Mouse (Mus musculus): ENCODE measurements at regions not wholly inside any gene's neighbourhood (a gene's known extent, or its start where the extent isn't known, plus 50 kb on each side); places are given as distances from the start of the nearest gene placed in this dataset.

DNA sequence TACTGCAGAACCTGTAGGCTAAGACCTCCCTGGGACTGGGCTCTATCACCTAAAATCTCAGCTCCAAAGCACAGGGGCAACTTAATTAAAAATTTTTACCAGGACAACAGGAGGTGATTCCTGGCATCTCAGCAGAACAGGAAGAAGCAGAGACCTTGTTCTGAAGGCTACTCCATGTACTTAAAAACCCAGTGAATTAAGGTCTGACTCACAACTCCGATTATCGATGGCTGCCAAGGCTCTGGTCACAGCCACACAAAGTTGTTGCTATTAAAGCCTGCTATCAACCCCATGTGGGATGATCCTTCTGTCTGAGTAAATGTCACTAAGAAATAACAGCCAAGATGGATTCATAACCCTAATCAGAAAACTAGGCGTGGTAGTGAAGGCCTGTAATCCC lies 202.3 kb upstream of the Camk1g start:
- no peak for DNase-seq (ENCODE audit: low read depth, low spot score)
- 76% methylated on average over 3 of the region's 3 CpGs for WGBS

DNA sequence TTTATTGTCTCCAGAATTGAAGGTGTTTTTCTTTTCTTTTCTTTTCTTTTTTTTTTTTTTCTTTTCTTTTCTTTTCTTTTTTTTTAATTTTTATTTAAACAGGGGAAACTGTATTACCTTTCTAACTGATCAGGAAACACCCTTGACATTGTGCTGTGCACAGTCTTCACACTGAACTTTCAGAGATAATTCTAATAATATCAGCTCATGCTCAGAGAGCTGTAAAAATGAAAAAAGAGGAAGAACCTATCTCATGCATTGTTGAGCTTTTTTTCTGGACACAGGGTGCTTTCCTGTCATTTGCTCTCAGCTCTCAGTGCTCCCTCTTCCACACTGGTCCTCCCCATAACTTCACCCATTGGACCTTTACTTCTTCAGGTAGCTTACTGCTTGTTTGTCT lies 201.0 kb upstream of the Camk1g start:
- DNase-seq (ENCODE audit: low read depth, low spot score), result no peak

DNA sequence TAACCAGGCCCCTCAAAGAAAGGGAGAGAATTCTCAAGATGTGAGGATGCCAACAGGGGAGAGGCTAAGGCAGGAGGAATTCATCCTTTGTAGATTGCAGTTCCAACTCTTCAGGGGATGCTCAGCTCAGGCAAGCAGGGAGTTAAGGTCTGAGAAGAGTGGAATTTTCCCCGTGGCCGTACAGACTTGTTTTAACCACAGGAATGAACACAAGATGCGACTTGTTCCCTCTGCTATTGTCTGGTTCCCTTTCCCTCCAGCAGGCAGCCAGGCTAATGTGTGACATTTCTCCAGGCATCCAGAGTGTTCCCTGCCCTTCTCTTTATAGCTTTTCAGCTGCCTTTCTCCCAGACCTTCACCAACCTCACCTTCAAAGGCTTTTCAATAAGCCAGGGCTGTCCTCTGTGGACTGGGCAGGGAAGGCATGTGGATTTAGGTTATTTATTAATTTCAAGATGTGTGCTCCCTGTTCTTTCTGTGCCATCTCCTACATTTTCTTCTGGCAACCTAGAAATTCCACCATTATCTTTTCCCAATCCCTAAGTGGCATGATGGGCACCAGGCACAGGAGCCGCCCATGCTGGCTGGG lies 198.6 kb upstream of the Camk1g start:
- whole genome bisulfite sequencing, result 51% methylated on average over 4 of the region's 4 CpGs
- DNase-seq (ENCODE audit: low read depth, low spot score), result no peak

DNA sequence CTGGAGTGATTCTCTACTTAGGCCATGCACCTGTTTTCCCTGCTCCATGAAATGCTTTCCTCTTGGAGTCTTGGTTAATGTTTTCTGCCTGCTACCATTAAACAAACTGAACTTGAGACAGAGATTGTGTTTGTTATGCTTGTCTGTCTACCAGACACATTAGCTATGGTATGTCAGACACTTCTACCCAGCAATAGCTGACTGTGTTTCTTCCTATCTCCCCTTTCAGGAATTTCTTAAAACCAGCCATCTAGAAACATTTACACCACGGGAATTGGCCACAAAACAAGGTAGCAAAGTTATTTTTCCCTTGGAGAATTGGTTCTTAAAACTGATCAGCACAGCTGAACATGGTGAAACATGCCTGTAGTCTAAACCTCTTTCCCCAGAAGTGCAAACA lies 197.1 kb upstream of the Camk1g start:
- no peak for DNase-seq (ENCODE audit: low read depth, low spot score)

DNA sequence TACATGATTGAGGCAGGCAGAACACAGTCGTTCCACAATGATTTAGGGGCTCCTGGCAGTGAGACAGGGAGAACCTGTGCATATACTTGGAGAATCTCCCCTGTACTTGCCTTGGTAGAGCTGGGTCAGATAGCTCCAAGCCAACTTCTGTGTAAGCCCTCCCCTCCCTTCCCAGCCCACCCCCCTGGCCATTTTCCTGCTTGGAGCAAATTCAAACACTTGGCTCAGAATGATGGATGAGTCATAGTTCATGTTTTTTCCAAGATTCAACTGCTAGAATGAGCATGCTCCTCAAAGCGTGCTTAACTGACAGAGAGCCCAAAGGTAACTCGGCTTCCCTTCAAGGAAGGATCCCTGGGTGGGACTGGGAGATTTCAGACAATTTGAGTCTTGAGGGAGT lies 194.1 kb upstream of the Camk1g start:
- WGBS, result 56% methylated on average over 3 of the region's 3 CpGs
- no peak for DNase-seq (ENCODE audit: low read depth, low spot score)

More for the DNA sequence above, 197.1 kb upstream of the Camk1g start:
- 33% methylated on average over 1 of the region's 1 CpGs for WGBS

DNA sequence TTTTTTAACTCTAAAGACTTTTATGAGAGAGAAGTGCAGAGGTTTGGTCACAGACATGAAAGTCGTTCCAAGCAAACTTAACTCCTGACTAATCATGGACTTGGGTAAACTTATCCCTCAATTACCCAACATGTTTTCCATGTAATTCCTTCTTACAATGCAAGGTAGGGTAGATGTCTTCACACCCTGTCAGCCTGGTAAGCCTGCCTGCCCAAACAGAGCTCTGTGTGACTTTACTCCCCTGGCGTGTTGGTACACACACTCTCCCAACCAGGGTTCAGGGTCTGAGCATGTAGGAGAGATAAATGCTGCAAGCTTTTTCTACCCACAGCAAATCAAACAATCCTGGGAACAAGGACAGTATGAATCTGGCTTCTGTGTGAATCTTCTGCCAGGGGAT lies 192.1 kb upstream of the Camk1g start:
- DNase-seq (ENCODE audit: low read depth, low spot score), result no peak
- 72% methylated on average over 2 of the region's 2 CpGs for WGBS

DNA sequence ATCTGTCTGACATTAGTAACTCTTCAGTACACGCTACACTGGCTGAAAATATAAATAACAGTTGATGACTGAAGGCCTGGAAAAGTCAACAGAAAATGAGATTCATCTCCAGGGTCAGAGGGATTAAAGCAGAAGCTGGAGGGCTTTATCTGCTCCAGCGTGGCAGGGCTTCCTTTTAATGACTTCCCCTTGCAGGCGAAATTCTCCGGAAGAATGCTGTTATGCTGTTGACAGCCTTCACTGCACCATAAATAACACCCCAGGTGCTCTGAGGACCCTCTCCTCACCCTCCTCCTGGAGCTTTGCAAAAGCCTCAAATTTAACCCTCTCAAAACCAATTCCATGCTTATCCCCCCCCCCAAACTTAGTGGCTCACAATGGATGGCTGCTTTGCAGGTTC lies 188.0 kb upstream of the Camk1g start:
- no peak for DNase-seq (ENCODE audit: low read depth, low spot score)
- 44% methylated on average over 4 of the region's 4 CpGs for WGBS

DNA sequence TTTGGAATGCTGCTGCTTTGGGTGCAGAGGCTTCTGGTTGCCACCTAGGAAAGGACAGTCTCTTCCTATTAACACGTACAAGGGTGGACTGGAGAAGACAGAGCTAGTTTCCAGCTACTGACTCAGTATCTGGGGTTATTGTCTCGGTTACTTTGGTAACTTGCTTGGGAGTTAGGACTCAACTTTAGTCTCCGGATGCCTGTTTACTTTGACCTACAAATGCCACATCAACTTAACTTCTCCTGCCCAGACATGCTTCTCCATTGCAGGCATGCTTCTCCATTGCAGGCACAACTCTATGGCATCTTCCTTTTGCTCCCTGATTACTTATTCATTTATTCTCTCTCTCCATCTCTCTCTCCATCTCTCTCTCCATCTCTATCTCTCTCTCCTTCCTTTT lies 184.6 kb upstream of the Camk1g start:
- DNase-seq (ENCODE audit: low read depth, low spot score), result no peak
- WGBS, result 68% methylated on average over 3 of the region's 3 CpGs

DNA sequence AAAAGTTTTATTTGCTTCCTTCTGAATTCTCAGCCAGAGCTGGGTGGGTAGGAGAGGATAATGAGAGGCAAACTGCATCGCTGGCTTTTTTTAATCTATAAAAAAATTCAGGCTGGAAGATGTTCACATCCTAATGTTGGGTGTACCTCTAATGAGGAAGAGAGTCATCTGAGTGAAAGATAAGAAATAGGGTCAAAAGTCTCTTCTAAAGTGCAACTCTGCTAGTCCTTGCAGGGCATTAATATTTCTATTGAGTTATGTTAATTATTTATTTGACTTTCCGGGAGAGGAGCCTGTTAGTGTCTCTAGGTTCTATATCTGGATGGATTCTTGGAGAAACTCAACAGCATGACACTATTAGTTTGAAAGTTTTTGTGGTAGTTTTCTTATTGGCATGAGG lies 182.2 kb upstream of the Camk1g start:
- WGBS, result 37% methylated on average over 2 of the region's 2 CpGs
- DNase-seq (ENCODE audit: low read depth, low spot score), result no peak

DNA sequence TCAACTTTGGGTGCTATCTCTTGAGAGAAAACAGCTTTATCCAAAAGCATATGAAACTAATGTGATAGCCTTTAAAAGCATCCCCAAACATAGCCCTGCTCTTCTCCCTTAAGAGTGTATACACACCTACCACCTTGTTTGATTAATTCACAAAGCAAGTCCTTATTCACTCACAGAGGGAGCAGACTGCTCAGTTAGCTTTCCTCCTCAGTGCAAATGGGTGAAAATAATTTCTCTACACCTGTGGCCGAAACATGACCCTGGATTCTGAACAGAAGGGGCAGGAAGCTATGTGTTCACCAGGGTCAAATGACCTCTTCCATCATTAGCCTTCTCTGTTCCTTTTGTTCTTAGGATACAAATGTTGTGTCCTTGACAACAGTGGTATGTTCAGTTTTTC lies 181.2 kb upstream of the Camk1g start:
- DNase-seq (ENCODE audit: low read depth, low spot score), result no peak
- WGBS, result 87% methylated on average over 1 of the region's 1 CpGs

DNA sequence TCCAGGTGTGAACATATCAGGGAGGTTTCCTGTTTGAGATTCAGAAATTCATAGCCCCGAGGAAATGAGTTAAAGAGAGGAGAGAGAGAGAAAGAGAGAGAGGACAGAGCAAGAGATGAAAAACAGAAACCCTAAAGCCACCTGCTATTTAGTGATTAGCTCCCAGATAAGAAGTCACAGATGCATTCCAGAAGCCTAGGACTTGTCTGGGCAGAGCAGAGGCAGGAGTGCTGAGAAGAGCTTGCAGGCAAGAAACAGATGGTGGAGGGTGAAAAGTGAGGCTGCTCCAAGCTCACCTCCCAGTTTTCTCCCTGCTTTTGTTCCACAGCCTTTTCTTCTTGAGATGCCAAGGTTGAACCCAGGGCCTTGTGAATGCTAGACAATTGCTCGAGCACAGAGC lies 180.7 kb upstream of the Camk1g start:
- no peak for DNase-seq (ENCODE audit: low read depth, low spot score)
- 35% methylated on average over 2 of the region's 2 CpGs for WGBS

DNA sequence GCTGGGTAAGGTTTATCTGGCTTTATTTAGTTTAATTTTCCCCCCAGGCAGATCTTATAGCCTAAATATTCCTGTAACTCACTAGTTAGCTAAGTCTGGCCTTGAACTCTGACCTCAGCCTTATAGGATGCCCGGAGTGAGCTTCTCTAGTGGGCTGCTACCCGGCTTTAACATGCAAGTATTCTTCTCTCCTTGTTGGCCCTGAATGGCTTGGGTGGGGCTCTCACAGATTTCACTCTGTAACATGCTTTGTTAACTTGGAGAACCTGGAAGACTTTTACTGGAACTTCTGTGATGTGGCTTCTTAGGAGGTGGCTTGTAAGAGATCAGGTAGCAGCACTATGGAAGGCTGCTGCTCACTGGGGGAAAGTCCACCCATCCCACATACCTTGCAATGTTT lies 177.3 kb upstream of the Camk1g start:
- no peak for DNase-seq (ENCODE audit: low read depth, low spot score)
- WGBS, result 41% methylated on average over 2 of the region's 2 CpGs

DNA sequence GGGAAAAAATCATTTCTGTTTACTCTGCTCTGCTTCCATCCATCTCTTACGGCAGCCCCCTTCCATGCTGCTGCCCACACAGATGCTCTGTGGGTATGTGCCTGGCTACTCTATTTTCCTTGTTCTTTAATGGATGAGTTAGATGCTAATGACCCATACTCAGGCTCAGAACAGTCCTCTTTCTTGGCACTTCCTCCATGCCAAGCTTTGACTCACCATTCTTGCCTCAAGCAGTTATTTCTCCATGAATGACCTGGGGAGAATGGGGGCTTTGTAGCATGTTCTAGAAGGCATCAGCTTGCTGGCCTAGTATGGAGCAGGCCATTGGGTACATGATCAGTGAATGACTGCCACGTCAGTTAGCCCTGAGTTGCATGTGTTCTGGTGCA lies 175.9 kb upstream of the Camk1g start:
- 95% methylated on average over 2 of the region's 2 CpGs for WGBS

DNA sequence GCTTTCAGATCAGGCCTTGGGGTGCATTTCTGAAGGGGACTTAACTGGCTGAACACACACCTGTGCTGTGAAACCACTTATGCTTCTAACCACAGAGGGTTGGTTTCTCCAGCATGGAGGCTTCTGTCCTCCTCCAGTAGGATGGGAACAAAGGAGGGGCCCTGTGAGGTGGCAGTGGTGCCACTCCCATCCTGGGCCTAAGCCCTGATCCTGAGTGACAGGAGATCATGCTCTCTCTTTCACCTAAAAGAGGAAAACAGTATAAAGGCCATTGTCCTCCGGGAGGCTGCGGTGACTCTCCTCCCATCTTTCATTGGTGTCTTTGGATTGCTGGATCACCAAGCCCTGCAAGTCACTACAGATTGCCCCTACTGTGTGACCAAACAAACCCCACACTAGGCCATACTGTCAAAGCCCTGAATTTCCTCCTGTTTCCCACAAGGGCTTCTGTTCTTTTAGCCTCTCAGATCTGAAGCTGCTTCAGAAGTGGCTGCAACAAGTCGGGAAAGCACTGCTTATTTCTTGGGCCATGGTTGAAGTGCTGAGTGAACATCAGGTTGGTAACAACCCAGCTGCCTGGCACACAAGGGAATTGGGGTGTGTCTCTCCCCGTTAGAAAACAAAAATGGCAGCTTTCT lies 175.4 kb upstream of the Camk1g start:
- WGBS, result 74% methylated on average over 4 of the region's 4 CpGs

More for the DNA sequence above, 175.9 kb upstream of the Camk1g start:
- no peak for DNase-seq (ENCODE audit: low read depth, low spot score)

DNA sequence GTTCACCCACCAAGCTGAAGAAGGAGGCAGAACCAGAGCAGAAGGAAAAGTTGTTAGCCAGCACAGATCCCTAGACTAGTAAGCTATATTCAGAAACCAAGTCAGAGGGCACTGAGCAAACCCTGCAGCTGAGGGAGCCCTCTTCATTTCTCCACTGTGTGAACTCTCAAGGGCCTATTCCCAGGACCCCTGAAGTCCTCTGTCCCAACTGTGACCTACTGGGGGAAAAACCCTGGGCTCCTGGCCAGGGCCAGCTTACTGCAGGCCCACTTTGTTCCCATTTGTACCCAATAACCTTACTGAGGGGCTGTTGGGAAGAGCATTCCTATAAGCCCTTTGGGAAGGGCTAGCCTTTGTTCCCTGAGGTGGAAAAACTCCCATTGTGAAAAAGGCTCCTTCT lies 174.7 kb upstream of the Camk1g start:
- DNase-seq (ENCODE audit: low read depth, low spot score), result no peak

More for the DNA sequence above, 175.4 kb upstream of the Camk1g start:
- no peak for DNase-seq (ENCODE audit: low read depth, low spot score)

DNA sequence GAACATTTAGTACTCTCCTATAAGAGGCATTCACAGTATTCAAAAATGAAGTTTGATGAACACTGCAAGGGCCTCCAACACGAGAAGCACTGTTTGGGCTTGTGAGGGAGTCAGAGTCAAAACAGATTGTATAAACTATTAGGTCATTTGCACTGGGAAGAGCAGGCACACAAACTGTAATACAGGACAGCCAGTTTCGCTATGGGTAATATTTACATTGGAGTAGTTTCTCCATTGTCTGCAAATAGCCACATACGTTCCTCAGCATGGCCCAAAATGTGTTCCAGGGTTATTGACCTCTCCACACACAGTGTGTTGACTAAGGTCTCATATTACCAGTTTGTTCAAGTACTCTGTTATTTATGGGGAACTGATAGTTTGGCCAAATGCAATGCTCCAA lies 173.7 kb upstream of the Camk1g start:
- DNase-seq (ENCODE audit: low read depth, low spot score), result no peak

DNA sequence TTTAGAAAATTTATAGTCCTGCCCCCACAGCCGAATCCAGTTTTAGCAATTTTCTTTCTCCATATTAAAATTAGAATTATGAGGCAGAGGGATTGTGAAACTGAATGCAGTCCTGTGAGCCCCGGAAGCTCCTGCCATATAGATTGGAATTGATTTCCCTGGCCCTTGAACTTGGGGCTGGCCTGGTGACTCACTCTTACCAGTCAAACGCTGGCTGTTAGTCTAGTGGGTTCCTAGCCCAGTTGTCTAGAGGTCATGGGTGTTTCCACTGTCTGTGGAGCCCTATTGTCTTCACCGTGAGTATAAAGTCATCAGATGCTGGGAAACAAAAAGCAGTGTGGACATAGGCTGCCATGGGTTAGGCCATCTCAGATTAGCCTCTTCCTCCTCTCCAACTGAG lies 173.2 kb upstream of the Camk1g start:
- WGBS, result 49% methylated on average over 4 of the region's 4 CpGs

More for the DNA sequence above, 173.7 kb upstream of the Camk1g start:
- 29% methylated on average over 3 of the region's 3 CpGs for WGBS

DNA sequence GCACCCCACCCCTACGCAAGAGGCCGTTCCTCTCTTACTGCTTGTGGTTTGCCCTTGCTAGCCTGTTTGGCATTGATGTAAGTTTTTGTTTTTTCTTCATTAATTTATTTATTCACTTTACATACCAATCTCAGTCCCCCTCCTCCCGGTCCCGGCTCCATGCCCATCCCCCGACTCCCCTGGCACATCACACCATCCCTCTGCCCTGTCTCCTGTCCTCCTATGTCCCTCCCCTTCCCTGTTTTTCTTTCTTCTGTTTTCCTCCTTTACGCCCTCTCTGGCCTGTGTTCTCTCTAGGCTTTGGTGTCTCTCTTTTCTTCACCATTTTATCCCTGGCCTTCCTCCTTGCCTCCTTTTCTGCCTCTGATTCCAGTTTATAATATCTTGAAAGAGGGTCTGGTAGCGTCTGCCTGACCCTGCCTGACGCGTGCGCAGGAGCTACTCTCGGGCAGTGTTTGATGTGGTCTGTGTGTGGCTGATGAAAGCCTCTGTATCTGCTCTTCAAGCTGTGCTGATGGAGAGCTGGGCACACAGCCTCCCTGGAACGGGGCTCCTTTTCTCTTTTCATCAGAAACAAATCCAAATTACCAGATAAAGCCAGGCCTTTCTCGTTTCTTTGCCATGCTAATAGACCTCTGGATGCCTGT lies 172.0 kb upstream of the Camk1g start:
- DNase-seq (ENCODE audit: low read depth, low spot score), result no peak
- 64% methylated on average over 13 of the region's 13 CpGs for WGBS

More for the DNA sequence above, 173.2 kb upstream of the Camk1g start:
- DNase-seq (ENCODE audit: low read depth, low spot score), result no peak

DNA sequence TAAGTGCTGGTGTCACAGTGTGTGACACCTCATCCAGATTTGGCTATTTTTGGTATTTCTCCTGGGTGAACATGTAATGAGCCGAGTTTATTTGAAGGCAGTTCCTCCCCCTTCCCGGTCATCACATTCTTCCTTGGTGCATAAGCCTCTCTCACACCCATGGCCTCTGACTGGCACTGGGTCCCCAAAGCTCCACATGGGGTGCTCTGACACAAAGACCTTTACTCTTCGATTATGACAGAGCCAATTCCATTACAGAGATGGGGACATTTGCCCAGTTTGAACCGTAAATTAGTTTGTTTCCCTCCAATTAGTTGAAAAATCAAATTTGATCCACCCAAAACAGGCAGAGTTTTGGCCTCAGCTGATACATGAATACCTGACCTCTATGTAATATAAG lies 171.2 kb upstream of the Camk1g start:
- DNase-seq (ENCODE audit: low read depth, low spot score), result no peak
- WGBS, result 76% methylated on average over 4 of the region's 4 CpGs

DNA sequence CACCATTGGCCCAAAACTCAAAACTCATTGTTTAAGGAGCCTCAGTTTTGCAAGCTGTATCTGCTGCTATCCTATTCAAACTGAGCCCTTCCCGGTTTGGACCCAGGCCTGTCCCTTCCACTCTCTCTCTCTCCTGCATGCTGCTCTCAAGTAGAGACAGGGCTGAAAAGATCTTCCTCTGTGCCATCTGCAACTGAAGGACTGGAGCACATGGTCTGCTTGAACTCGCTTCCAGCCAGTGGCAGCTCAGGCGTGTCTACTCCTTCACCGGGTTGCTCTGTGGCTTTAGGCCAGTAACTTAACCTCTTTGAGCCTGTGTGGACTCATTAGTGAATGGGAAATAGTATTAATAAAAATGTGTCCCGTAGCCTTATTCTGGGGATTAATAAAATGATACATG lies 170.4 kb upstream of the Camk1g start:
- DNase-seq (ENCODE audit: low read depth, low spot score), result no peak
- WGBS, result 78% methylated on average over 5 of the region's 5 CpGs

DNA sequence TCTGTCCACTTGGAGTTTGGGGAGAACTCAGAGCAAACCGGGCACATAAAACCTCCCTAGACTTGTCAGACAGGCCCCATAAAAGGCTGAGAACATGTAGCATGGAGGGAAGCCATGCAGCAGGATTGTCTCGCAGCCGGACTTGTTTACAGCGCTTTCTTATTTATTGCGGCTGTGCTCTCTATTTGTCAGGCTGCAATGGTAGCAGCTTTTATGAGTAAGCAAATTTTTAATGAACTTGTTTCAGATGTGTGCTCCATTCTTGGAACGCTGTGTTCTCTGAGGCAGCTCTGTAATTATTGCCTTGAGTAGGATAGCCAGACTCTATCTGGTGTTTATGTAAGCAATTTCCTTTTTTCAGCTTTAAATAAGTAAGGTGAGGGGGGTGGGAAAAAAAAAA lies 169.2 kb upstream of the Camk1g start:
- WGBS, result 57% methylated on average over 6 of the region's 6 CpGs
- DNase-seq (ENCODE audit: low read depth, low spot score), result no peak

All from large intestine, adult 2 months (tissue).